Mouse (Mus musculus) MEL (cell line): Measurements from ENCODE around the gene Fmnl2. TPM values are rescaled to one million over a fixed set of nuclear protein-coding genes. Genes with fewer than 3 reads are reported as not detected.

Experiments
- DNase-seq: peaks from one replicate; pipeline ENCODE4 v3.0.0; 2011; ENCODE audit warnings: low read depth, low spot score
- H3K27ac ChIP-seq: 2 replicates; pipeline ENCODE4 v1.5.1; 2012; ENCODE audit warnings: low read depth, mild to moderate bottlenecking, control low read depth, low read length, moderate library complexity; ENCODE audit not compliant: control insufficient read depth
- H3K27me3 ChIP-seq, 2 experiments: fragments of 150-350 bp in 1 of 2; sonication (generic) in 1 of 2; 2 replicates each; pipeline ENCODE4 v1.6.1; 2012; ENCODE audit warnings: low read length in 2 of 2, mild to moderate bottlenecking in 2 of 2, improper control_type of control experiment in 1 of 2, moderate library complexity in 1 of 2; ENCODE audit not compliant: insufficient read depth in 2 of 2, control insufficient read depth in 1 of 2
- H3K36me3 ChIP-seq, 2 experiments: 2 replicates each; pipeline ENCODE4 v1.6.1; 2012 to 2014; ENCODE audit warnings: low read length in 2 of 2, improper control_type of control experiment in 1 of 2, inconsistent platforms in 1 of 2, mild to moderate bottlenecking in 1 of 2; ENCODE audit not compliant: insufficient read depth in 2 of 2, control insufficient read depth in 1 of 2
- H3K4me1 ChIP-seq, 2 experiments: fragments of 150-350 bp in 1 of 2; sonication (generic) in 1 of 2; 2 replicates each; pipeline ENCODE4 v1.6.1; 2012; ENCODE audit warnings: low read length in 2 of 2, improper control_type of control experiment in 1 of 2, mild to moderate bottlenecking in 1 of 2; ENCODE audit not compliant: insufficient read depth in 2 of 2, control insufficient read depth in 1 of 2
- H3K4me3 ChIP-seq, 2 experiments: fragments of 150-350 bp in 1 of 2; sonication (generic) in 1 of 2; 2 replicates each; pipeline ENCODE4 v1.5.1; 2012; ENCODE audit warnings: low read depth in 2 of 2, low read length in 2 of 2, mild to moderate bottlenecking in 2 of 2, moderate library complexity in 2 of 2, control low read depth in 1 of 2, improper control_type of control experiment in 1 of 2; ENCODE audit not compliant: control insufficient read depth in 1 of 2, insufficient read depth in 1 of 2
- H3K79me2 ChIP-seq: 2 replicates; pipeline ENCODE4 v1.6.1; 2012; ENCODE audit warnings: mild to moderate bottlenecking, low read length, moderate library complexity; ENCODE audit not compliant: control insufficient read depth, poor library complexity, insufficient read depth
- H3K9ac ChIP-seq: 2 replicates; pipeline ENCODE4 v1.6.1; 2012; ENCODE audit warnings: low read depth, mild to moderate bottlenecking, control low read depth, low read length, moderate library complexity; ENCODE audit not compliant: control insufficient read depth, poor library complexity, severe bottlenecking
- H3K9me3 ChIP-seq: fragments of 150-350 bp; sonication (generic); replicated peaks from 2 replicates; pipeline ENCODE4 v1.6.1; 2012; ENCODE audit warnings: mild to moderate bottlenecking, low read length, improper control_type of control experiment, moderate library complexity; ENCODE audit not compliant: insufficient read depth
- EP300 ChIP-seq, 2 experiments: IDR thresholded peaks; 2 replicates each; pipeline ENCODE4 v1.6.1; 2011; ENCODE audit warnings: improper control_type of control experiment in 2 of 2, low read length in 2 of 2, low read depth in 1 of 2, mild to moderate bottlenecking in 1 of 2
- ETS1 ChIP-seq: IDR thresholded peaks from 2 replicates; pipeline ENCODE4 v1.6.1; 2012; ENCODE audit warnings: low read depth, mild to moderate bottlenecking, inconsistent platforms, low read length, improper control_type of control experiment, moderate library complexity
- GABPA ChIP-seq: IDR thresholded peaks from 2 replicates; pipeline ENCODE4 v1.6.1; 2012; ENCODE audit warnings: low read depth, mild to moderate bottlenecking, inconsistent platforms, low read length, improper control_type of control experiment, moderate library complexity
- JUND ChIP-seq: IDR thresholded peaks from 2 replicates; pipeline ENCODE4 v1.6.1; 2011; ENCODE audit warnings: low read depth, mild to moderate bottlenecking, improper control_type of control experiment, low read length
- KAT2A ChIP-seq: conservative IDR thresholded peaks from 2 replicates; pipeline ENCODE4 v1.6.1; 2012; ENCODE audit warnings: low read depth, low read length, improper control_type of control experiment, inconsistent platforms
- MEF2A ChIP-seq: IDR thresholded peaks from 2 replicates; pipeline ENCODE4 v1.6.1; 2014; ENCODE audit warnings: low read depth, mild to moderate bottlenecking, inconsistent platforms, low read length, improper control_type of control experiment; ENCODE audit not compliant: poor library complexity, insufficient replicate concordance, severe bottlenecking; ENCODE audit errors: extremely low read depth
- MYB ChIP-seq: IDR thresholded peaks from 2 replicates; pipeline ENCODE4 v1.6.1; 2011; ENCODE audit warnings: mild to moderate bottlenecking, low read depth, low read length, improper control_type of control experiment
- NELFE ChIP-seq: IDR thresholded peaks from 2 replicates; pipeline ENCODE4 v1.6.1; 2011; ENCODE audit warnings: low read depth, low read length, improper control_type of control experiment
- NRF1 ChIP-seq: IDR thresholded peaks from 2 replicates; pipeline ENCODE4 v1.6.1; 2014; ENCODE audit warnings: low read depth, mild to moderate bottlenecking, inconsistent platforms, low read length, improper control_type of control experiment, moderate library complexity; ENCODE audit not compliant: poor library complexity, insufficient read depth, severe bottlenecking
- POLR2A ChIP-seq, 2 experiments: IDR thresholded peaks; 2 replicates each; pipeline ENCODE4 v1.6.1; 2011 to 2012; ENCODE audit warnings: low read length in 2 of 2, mild to moderate bottlenecking in 2 of 2, control low read depth in 1 of 2, improper control_type of control experiment in 1 of 2, low read depth in 1 of 2, moderate library complexity in 1 of 2; ENCODE audit not compliant: control insufficient read depth in 1 of 2, insufficient read depth in 1 of 2, poor library complexity in 1 of 2
- SMC3 ChIP-seq: IDR thresholded peaks from 2 replicates; pipeline ENCODE4 v1.6.1; 2011; ENCODE audit warnings: low read depth, low read length, improper control_type of control experiment
- TAL1 ChIP-seq: IDR thresholded peaks from 2 replicates; pipeline ENCODE4 v1.6.1; 2012; ENCODE audit warnings: mild to moderate bottlenecking, inconsistent platforms, low read length, moderate library complexity, mixed read lengths
- TBP ChIP-seq: IDR thresholded peaks from 2 replicates; pipeline ENCODE4 v1.8.0; 2011; ENCODE audit warnings: low read depth, low read length, improper control_type of control experiment
- USF1 ChIP-seq: IDR thresholded peaks from 2 replicates; pipeline ENCODE4 v1.6.1; 2014; ENCODE audit warnings: low read depth, mild to moderate bottlenecking, inconsistent platforms, low read length, improper control_type of control experiment, moderate library complexity
- USF2 ChIP-seq, 2 experiments: IDR thresholded peaks; 2 replicates each; pipeline ENCODE4 v1.6.1; 2011 to 2012; ENCODE audit warnings: improper control_type of control experiment in 2 of 2, low read length in 2 of 2, borderline replicate concordance in 1 of 2, inconsistent platforms in 1 of 2, low read depth in 1 of 2, mild to moderate bottlenecking in 1 of 2; ENCODE audit not compliant: insufficient read depth in 1 of 2
- polyA plus RNA-seq, 2 experiments: library from polyadenylated mRNA; stranded (reverse) in 1 of 2; unstranded in 1 of 2; fragments of >175 nt in 1 of 2; fragments of >200 nt in 1 of 2; gene quantifications; 2 replicates each; pipeline versions ENCODE4 v1.2.1 to v1.2.4; 2012; ENCODE audit warnings: low replicate concordance in 2 of 2, low read depth in 1 of 2; ENCODE audit not compliant: insufficient read length in 2 of 2, insufficient read depth in 1 of 2, missing spikeins in 1 of 2
- total RNA-seq: library from RNA; depleted of rRNA; stranded (reverse); fragments of 300-350 nt; gene quantifications from 2 replicates; pipeline ENCODE4 v1.2.3, GENCODE M21; 2012

Fmnl2 gene
- total and polyA plus RNA-seq, 3 experiments = not detected

GRCm38 (mm10) chr2:53057291-53057690 is 199.6 kb downstream of the Fmnl2 start:
- Histone ChIP-seq H3K4me1 (no peaks in the 10 kb centered on the region), H3K79me2 (no peaks in the 10 kb centered on the region), H3K27ac (no peak overlapping the region), H3K9me3 (no peaks in the 10 kb centered on the region), H3K9ac (no peak overlapping the region), H3K4me3 (no peak overlapping the region), H3K27me3 (no peaks in the 10 kb centered on the region), H3K36me3 (no peaks in the 10 kb centered on the region)
- no peak for TF ChIP-seq EP300 (IDR thresholded peaks at IDR 0.05; ENCODE audit: low read depth in 1 of 2, low read length in 2 of 2)
- TF ChIP-seq MEF2A = no peak
- no peak for TF ChIP-seq NELFE
- TF ChIP-seq USF1 = no peak
- no peak for TF ChIP-seq POLR2A (IDR thresholded peaks at IDR 0.05; ENCODE audit: control insufficient read depth in 1 of 2, insufficient read depth in 1 of 2, low read depth in 1 of 2, low read length in 2 of 2, poor library complexity in 1 of 2)
- TF ChIP-seq MYB = no peak
- TF ChIP-seq NRF1 = no peak
- TF ChIP-seq KAT2A = no peak
- no peak for TF ChIP-seq TBP
- TF ChIP-seq USF2 (IDR thresholded peaks at IDR 0.05; ENCODE audit: borderline replicate concordance in 1 of 2, insufficient read depth in 1 of 2, low read depth in 1 of 2, low read length in 2 of 2) = no peak
- no peak for TF ChIP-seq SMC3
- no peak for TF ChIP-seq ETS1
- TF ChIP-seq TAL1 = no peak
- no peak for DNase-seq

GRCm38 (mm10) chr2:53061363-53062000 is 203.8 kb downstream of the Fmnl2 start:
- H3K4me3 ChIP-seq = no peak overlapping the region
- no peaks in the 10 kb centered on the region for H3K79me2 ChIP-seq
- no peaks in the 10 kb centered on the region for H3K36me3 ChIP-seq
- no peaks in the 10 kb centered on the region for H3K4me1 ChIP-seq
- H3K9ac ChIP-seq = no peak overlapping the region
- TF ChIP-seq JUND (no peak), GABPA (no peak), POLR2A (IDR thresholded peaks at IDR 0.05; ENCODE audit: control insufficient read depth in 1 of 2, insufficient read depth in 1 of 2, low read depth in 1 of 2, low read length in 2 of 2, poor library complexity in 1 of 2) (no peak), KAT2A (no peak)
- H3K27ac ChIP-seq = no peak overlapping the region
- DNase-seq = no peak
- H3K9me3 ChIP-seq = no peaks in the 10 kb centered on the region
- no peaks in the 10 kb centered on the region for H3K27me3 ChIP-seq
